Mouse (Mus musculus): Measurements from ENCODE around the gene Map2. TPM values are rescaled to one million over a fixed set of nuclear protein-coding genes. Genes with fewer than 3 reads are reported as not detected.

The Map2 gene
- total RNA-seq, 4 experiments from 2014 or later, result 2.0 to 5.6 (median 4.3) TPM

Other genes with a start within 250 kb of the Map2 start
- gene Crygf, start 248.8 kb upstream of the Map2 start, total RNA-seq (2022), result not detected